Mouse (Mus musculus): ENCODE results near the gene Klra1. TPM values are rescaled to one million over a fixed set of nuclear protein-coding genes. Genes with fewer than 3 reads are reported as not detected.

Klra1 gene
- polyA plus RNA-seq, 1 experiment from 2014 or later: not detected

Other genes starting within 250 kb of the Klra1 start
- not detected in 2 replicates for gene Klra9, start 193.8 kb downstream of the Klra1 start, polyA plus RNA-seq (2014; fragmentation: Nextera tagmentation; extraction: Ambion mirVana)
- not detected in 2 replicates for gene Klra7, start 153.6 kb downstream of the Klra1 start, polyA plus RNA-seq (2014; fragmentation: Nextera tagmentation; extraction: Ambion mirVana)
- not detected in 2 replicates for gene Klra10, start 104.9 kb downstream of the Klra1 start, polyA plus RNA-seq (2014; fragmentation: Nextera tagmentation; extraction: Ambion mirVana)
- not detected in 2 replicates for gene Klra3, start 49.3 kb downstream of the Klra1 start, polyA plus RNA-seq (2014; fragmentation: Nextera tagmentation; extraction: Ambion mirVana)